Mouse (Mus musculus): ENCODE results near the gene Arhgap42. TPM values are rescaled to one million over a fixed set of nuclear protein-coding genes. Genes with fewer than 3 reads are reported as not detected.

Arhgap42 gene
- polyA plus RNA-seq (2016; fragmentation: Nextera tagmentation; extraction: Ambion mirVana) = 35.8 and 36.7 TPM in 2 replicates

- Histone ChIP-seq H3K36me3 (replicated peaks) (peaks cover 10% of the 10 kb centered on the region), H3K27me3 (replicated peaks; ENCODE audit: low read depth, poor library complexity, severe bottlenecking) (0 out of 2 replicates have a peak, but pooled peaks cover 8% of the 10 kb centered on the region), H3K4me3 (peak within 1 kb of the TSS; percentile 75), H3K9me3 (no peaks in the 10 kb centered on the region), H3K4me1 (peaks cover 23% of the 10 kb centered on the region), H3K27ac (replicated peaks) (peak within 1 kb of the TSS; percentile 96)
- WGBS = under 1% methylated on average over 78 of the region's 78 CpGs
- peak; percentile 82 for DNase-seq (ENCODE audit: low spot score)
Observed at GRCm38 (mm10) chr9:9238438-9239391, at the start of gene Arhgap42. Gene Arhgap42, minus strand, starts transcription at chr9:9239101.

GRCm38 (mm10) chr9:9288140-9288539 is 49.2 kb upstream of the Arhgap42 start:
- no peak for DNase-seq (ENCODE audit: low spot score)
- Histone ChIP-seq H3K4me3 (no peak overlapping the region), H3K36me3 (replicated peaks) (no peaks in the 10 kb centered on the region), H3K4me1 (0 out of 2 replicates have a peak, but pooled peaks cover 6% of the 10 kb centered on the region), H3K9me3 (no peaks in the 10 kb centered on the region), H3K27me3 (replicated peaks; ENCODE audit: low read depth, poor library complexity, severe bottlenecking) (no peaks in the 10 kb centered on the region), H3K27ac (replicated peaks) (no peak overlapping the region)
- WGBS = 88% methylated on average over 2 of the region's 2 CpGs

DNA sequence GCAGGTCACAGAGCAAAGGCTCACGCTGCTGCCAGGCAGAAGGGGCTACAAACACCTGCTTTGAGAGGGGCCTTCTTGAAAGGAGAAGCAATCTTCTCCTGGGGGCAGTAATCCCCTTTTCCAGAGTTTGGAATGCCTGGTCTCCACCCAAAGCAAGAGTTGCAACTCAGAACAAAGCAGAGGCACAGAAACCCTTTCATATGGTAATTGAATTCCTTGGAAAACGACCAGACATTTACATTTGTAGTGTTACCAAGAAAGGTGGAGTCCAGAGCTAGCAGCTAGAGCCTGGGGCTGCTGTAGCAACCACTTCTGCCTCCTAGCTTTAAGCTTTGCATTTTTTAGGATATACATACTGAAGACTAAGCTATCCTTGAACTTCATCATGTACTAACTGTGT is 30.4 kb upstream of the Arhgap42 start:
- DNase-seq (ENCODE audit: low spot score) = no peak
- Histone ChIP-seq H3K27me3 (replicated peaks; ENCODE audit: low read depth, poor library complexity, severe bottlenecking) (no peaks in the 10 kb centered on the region), H3K9me3 (no peaks in the 10 kb centered on the region), H3K27ac (replicated peaks) (no peak overlapping the region), H3K36me3 (replicated peaks) (no peaks in the 10 kb centered on the region), H3K4me1 (no peaks in the 10 kb centered on the region; the same call in 1 of the 2 replicates), H3K4me3 (no peak overlapping the region)
- WGBS = 6% methylated on average over 2 of the region's 2 CpGs

GRCm38 (mm10) chr9:9267606-9268601 is 29.0 kb upstream of the Arhgap42 start:
- no peaks in the 10 kb centered on the region for H3K9me3 ChIP-seq
- H3K4me3 ChIP-seq = no peak overlapping the region
- 75% methylated on average over 6 of the region's 6 CpGs for WGBS
- no peak for DNase-seq (ENCODE audit: low spot score)
- H3K27ac ChIP-seq (replicated peaks) = no peak overlapping the region
- H3K4me1 ChIP-seq = no peaks in the 10 kb centered on the region; the same call in 1 of the 2 replicates
- no peaks in the 10 kb centered on the region for H3K36me3 ChIP-seq (replicated peaks)
- H3K27me3 ChIP-seq (replicated peaks; ENCODE audit: low read depth, poor library complexity, severe bottlenecking) = no peaks in the 10 kb centered on the region

DNA sequence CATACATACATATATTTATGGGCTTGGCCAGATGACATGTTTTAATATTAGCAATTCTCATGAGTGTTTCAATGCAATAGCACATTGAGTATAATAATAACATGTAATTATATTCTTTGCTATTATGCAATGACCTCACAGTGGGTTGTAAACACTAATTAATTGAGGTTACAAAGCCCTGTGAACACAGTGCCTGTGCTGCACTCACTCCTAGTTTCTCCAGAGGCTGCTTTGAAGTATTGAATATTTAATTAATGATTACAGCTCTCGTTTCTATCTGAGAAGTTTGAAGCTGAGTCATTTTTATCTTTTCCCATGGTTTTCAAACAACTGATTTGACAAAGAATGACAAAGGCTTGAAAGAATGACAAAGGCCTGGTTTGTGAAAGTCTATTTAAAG is 24.6 kb upstream of the Arhgap42 start:
- H3K27ac ChIP-seq (replicated peaks) = no peak overlapping the region
- no peaks in the 10 kb centered on the region for H3K36me3 ChIP-seq (replicated peaks)
- H3K4me3 ChIP-seq = no peak overlapping the region
- no peaks in the 10 kb centered on the region for H3K4me1 ChIP-seq
- WGBS = 64% methylated on average over 1 of the region's 1 CpGs
- H3K9me3 ChIP-seq = no peaks in the 10 kb centered on the region
- no peak for DNase-seq (ENCODE audit: low spot score)
- no peaks in the 10 kb centered on the region for H3K27me3 ChIP-seq (replicated peaks; ENCODE audit: low read depth, poor library complexity, severe bottlenecking)

GRCm38 (mm10) chr9:9262479-9262878 is 23.6 kb upstream of the Arhgap42 start:
- Histone ChIP-seq H3K4me1 (no peaks in the 10 kb centered on the region), H3K27me3 (replicated peaks; ENCODE audit: low read depth, poor library complexity, severe bottlenecking) (no peaks in the 10 kb centered on the region), H3K27ac (replicated peaks) (no peak overlapping the region), H3K4me3 (no peak overlapping the region), H3K36me3 (replicated peaks) (no peaks in the 10 kb centered on the region), H3K9me3 (no peaks in the 10 kb centered on the region)
- DNase-seq (ENCODE audit: low spot score) = no peak
- WGBS = 91% methylated on average over 2 of the region's 2 CpGs

GRCm38 (mm10) chr9:9254764-9255163 is 15.9 kb upstream of the Arhgap42 start:
- 91% methylated on average over 1 of the region's 1 CpGs for WGBS
- Histone ChIP-seq H3K9me3 (no peaks in the 10 kb centered on the region), H3K27ac (replicated peaks) (no peak overlapping the region), H3K36me3 (replicated peaks) (no peaks in the 10 kb centered on the region), H3K4me1 (no peaks in the 10 kb centered on the region), H3K4me3 (no peak overlapping the region), H3K27me3 (replicated peaks; ENCODE audit: low read depth, poor library complexity, severe bottlenecking) (no peaks in the 10 kb centered on the region)
- no peak for DNase-seq (ENCODE audit: low spot score)

DNA sequence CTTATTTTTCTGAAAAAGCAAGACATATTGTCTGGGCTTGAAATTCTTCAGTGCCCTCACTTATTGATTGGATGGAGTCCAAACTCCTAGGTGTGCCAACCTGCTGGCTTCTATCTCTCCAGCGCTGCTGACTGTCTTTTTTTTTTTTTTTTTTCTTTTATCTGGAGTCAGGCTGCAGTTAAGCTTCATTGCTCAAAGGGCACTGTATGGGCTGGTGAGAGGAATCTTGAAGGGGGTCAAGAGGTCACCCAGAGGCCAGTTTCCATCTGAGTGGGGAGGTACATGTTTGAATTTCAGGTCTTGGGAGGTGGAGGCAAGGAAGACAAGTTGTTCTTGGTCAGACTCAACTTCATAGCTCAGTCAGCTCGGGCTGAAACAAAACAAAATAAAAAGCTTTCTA is 9.6 kb upstream of the Arhgap42 start:
- no peak overlapping the region for H3K27ac ChIP-seq (replicated peaks)
- 60% methylated on average over 2 of the region's 2 CpGs for WGBS
- no peak overlapping the region for H3K4me3 ChIP-seq
- H3K4me1 ChIP-seq = no peaks in the 10 kb centered on the region
- H3K9me3 ChIP-seq = no peaks in the 10 kb centered on the region
- H3K36me3 ChIP-seq (replicated peaks) = no peaks in the 10 kb centered on the region
- DNase-seq (ENCODE audit: low spot score) = no peak
- no peaks in the 10 kb centered on the region for H3K27me3 ChIP-seq (replicated peaks; ENCODE audit: low read depth, poor library complexity, severe bottlenecking)

- Histone ChIP-seq H3K27ac (replicated peaks) (no peak overlapping the region), H3K36me3 (replicated peaks) (no peaks in the 10 kb centered on the region), H3K4me1 (no peaks in the 10 kb centered on the region), H3K9me3 (no peaks in the 10 kb centered on the region), H3K4me3 (no peak overlapping the region), H3K27me3 (replicated peaks; ENCODE audit: low read depth, poor library complexity, severe bottlenecking) (0 out of 2 replicates have a peak, but pooled peaks cover 5% of the 10 kb centered on the region)
- no peak for DNase-seq (ENCODE audit: low spot score)
Observed at GRCm38 (mm10) chr9:9245994-9246393, 7.1 kb upstream of the Arhgap42 start.

- 62% methylated on average over 4 of the region's 4 CpGs for WGBS
- H3K4me1 ChIP-seq = peaks cover 6% of the 10 kb centered on the region; the same call in 1 of the 2 replicates
- DNase-seq (ENCODE audit: low spot score) = no peak
- no peaks in the 10 kb centered on the region for H3K36me3 ChIP-seq (replicated peaks)
- H3K9me3 ChIP-seq = no peaks in the 10 kb centered on the region
- H3K27me3 ChIP-seq (replicated peaks; ENCODE audit: low read depth, poor library complexity, severe bottlenecking) = 0 out of 2 replicates have a peak, but pooled peaks cover 8% of the 10 kb centered on the region
- H3K27ac ChIP-seq (replicated peaks) = no peak overlapping the region
- H3K4me3 ChIP-seq = no peak overlapping the region
Observed at GRCm38 (mm10) chr9:9243834-9244233, 4.9 kb upstream of the Arhgap42 start.

DNA sequence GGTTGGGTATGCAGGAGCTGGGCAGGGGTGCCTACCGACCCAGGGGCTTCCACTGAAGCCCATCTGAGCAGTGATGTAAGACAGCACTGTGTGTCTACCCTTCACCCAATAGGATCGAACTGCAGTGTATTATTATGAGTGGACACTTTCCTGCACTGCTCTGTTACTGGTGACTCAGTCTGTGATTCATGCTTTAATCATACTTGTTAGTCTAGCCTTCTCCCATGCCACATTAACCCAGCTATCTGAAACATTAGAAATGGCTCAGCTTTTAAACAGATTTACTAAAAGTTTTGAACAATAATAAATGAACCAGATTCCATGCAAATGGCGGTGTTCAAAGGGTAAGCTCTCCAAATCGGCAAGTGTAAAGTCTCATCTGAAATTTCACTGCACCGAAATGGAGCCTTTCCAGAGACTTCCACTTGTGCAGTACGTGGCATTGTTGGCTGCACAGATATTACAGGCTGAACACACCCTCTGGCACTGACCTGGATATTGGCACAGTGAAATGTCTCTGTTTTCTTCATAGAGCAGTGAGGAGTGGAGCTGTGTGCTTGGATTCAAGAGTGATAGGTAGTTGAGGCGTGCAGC is 2.4 kb upstream of the Arhgap42 start:
- Histone ChIP-seq H3K4me3 (no peak overlapping the region), H3K9me3 (no peaks in the 10 kb centered on the region), H3K4me1 (peaks cover 21% of the 10 kb centered on the region), H3K27me3 (replicated peaks; ENCODE audit: low read depth, poor library complexity, severe bottlenecking) (0 out of 2 replicates have a peak, but pooled peaks cover 8% of the 10 kb centered on the region), H3K36me3 (replicated peaks) (0 out of 2 replicates have a peak, but pooled peaks cover 2% of the 10 kb centered on the region), H3K27ac (replicated peaks) (no peak overlapping the region)
- DNase-seq (ENCODE audit: low spot score) = no peak
- WGBS = 87% methylated on average over 7 of the region's 7 CpGs

- H3K4me1 ChIP-seq = peaks cover 23% of the 10 kb centered on the region
- H3K9me3 ChIP-seq = no peaks in the 10 kb centered on the region
- 0 out of 2 replicates have a peak overlapping the region, but pooled peaks have one; percentile 96 for H3K27ac ChIP-seq (replicated peaks)
- 54% methylated on average over 5 of the region's 5 CpGs for WGBS
- 0 out of 2 replicates have a peak, but pooled peaks cover 8% of the 10 kb centered on the region for H3K27me3 ChIP-seq (replicated peaks; ENCODE audit: low read depth, poor library complexity, severe bottlenecking)
- peak overlapping the region; percentile 75 for H3K4me3 ChIP-seq
- DNase-seq (ENCODE audit: low spot score) = no peak
- H3K36me3 ChIP-seq (replicated peaks) = peaks cover 13% of the 10 kb centered on the region
Observed at GRCm38 (mm10) chr9:9237511-9237910, 1.4 kb downstream of the Arhgap42 start.

Measured in embryonic facial prominence, embryonic 10.5 days (tissue).